Mouse (Mus musculus): ENCODE data around the gene Rgma. TPM values are rescaled to one million over a fixed set of nuclear protein-coding genes. Genes with fewer than 3 reads are reported as not detected.

Gene Rgma
- total and polyA plus RNA-seq, 3 experiments = 0.04 to 0.07 TPM; not detected in 1

- H3K27ac ChIP-seq (ENCODE audit: insufficient read depth, low read depth) = no peak overlapping the region
- H3K4me2 ChIP-seq (ENCODE audit: insufficient read depth, low read depth, poor library complexity, severe bottlenecking) = no peak overlapping the region
- H3K9me3 ChIP-seq (replicated peaks; ENCODE audit: low read length) = no peaks in the 10 kb centered on the region
- H3K36me3 ChIP-seq (replicated peaks in 1 of 2; ENCODE audit: control insufficient read depth in 1 of 2, insufficient read depth in 1 of 2, low read length in 1 of 2) = no peaks in the 10 kb centered on the region
- no peak overlapping the region for H3K4me3 ChIP-seq (replicated peaks in 1 of 3; ENCODE audit: low read depth in 2 of 3, low read length in 2 of 3, poor library complexity in 1 of 3)
- H3K4me1 ChIP-seq (ENCODE audit: control insufficient read depth in 1 of 2, insufficient read depth in 2 of 2) = peaks cover 8 to 10% of the 10 kb centered on the region in 2 experiments
- H3K79me2 ChIP-seq (replicated peaks; ENCODE audit: control insufficient read depth, extremely low read depth, insufficient read depth, poor library complexity, severe bottlenecking) = no peaks in the 10 kb centered on the region
- no peaks in the 10 kb centered on the region for H3K27me3 ChIP-seq (replicated peaks)
- dilution Hi-C loops (cut with MboI; ENCODE audit: extremely low pct_ligation_motif_present, extremely low pct_unique_long_range_greater_than_20kb, low sequenced_read_pairs) = no loop called here
- in situ Hi-C loops (cut with MboI; ENCODE audit: low pct_ligation_motif_present, low pct_unique_long_range_greater_than_20kb, low sequenced_read_pairs) = no loop called here
- TF ChIP-seq ZC3H11A (IDR thresholded peaks at IDR 0.05; ENCODE audit: low read depth, low read length) (no peak), MAFK (IDR thresholded peaks at IDR 0.05; ENCODE audit: insufficient replicate concordance, low read length) (no peak), ZNF384 (IDR thresholded peaks at IDR 0.05; ENCODE audit: low read depth, low read length) (no peak), PAX5 (IDR thresholded peaks at IDR 0.05; ENCODE audit: low read length) (no peak), HCFC1 (IDR thresholded peaks at IDR 0.05; ENCODE audit: low read depth, low read length) (no peak), TCF12 (IDR thresholded peaks at IDR 0.05; ENCODE audit: low read depth, low read length) (no peak)
- no peak overlapping the region for H3K9ac ChIP-seq (ENCODE audit: insufficient read depth, low read depth)
- DNase-seq (ENCODE audit: extremely low read depth) = no peak
Observed at GRCm38 (mm10) chr7:73333398-73333988, 41.8 kb upstream of the Rgma start.

GRCm38 (mm10) chr7:73334883-73335282 is 40.4 kb upstream of the Rgma start:
- Histone ChIP-seq H3K9ac (ENCODE audit: insufficient read depth, low read depth) (no peak overlapping the region), H3K27me3 (replicated peaks) (peaks cover 1% of the 10 kb centered on the region), H3K9me3 (replicated peaks; ENCODE audit: low read length) (no peaks in the 10 kb centered on the region), H3K27ac (ENCODE audit: insufficient read depth, low read depth) (no peak overlapping the region), H3K36me3 (replicated peaks in 1 of 2; ENCODE audit: control insufficient read depth in 1 of 2, insufficient read depth in 1 of 2, low read length in 1 of 2) (no peaks in the 10 kb centered on the region), H3K4me3 (replicated peaks in 1 of 3; ENCODE audit: low read depth in 2 of 3, low read length in 2 of 3, poor library complexity in 1 of 3) (no peak overlapping the region), H3K79me2 (replicated peaks; ENCODE audit: control insufficient read depth, extremely low read depth, insufficient read depth, poor library complexity, severe bottlenecking) (no peaks in the 10 kb centered on the region), H3K4me2 (ENCODE audit: insufficient read depth, low read depth, poor library complexity, severe bottlenecking) (no peak overlapping the region), H3K4me1 (ENCODE audit: control insufficient read depth in 1 of 2, insufficient read depth in 2 of 2) (peaks cover 5 to 10% of the 10 kb centered on the region in 2 experiments)
- no peak for DNase-seq (ENCODE audit: extremely low read depth)
- TF ChIP-seq KAT2A (IDR thresholded peaks at IDR 0.05; ENCODE audit: insufficient replicate concordance, low read length) = no peak
- in situ Hi-C loops (cut with MboI; ENCODE audit: low pct_ligation_motif_present, low pct_unique_long_range_greater_than_20kb, low sequenced_read_pairs) = no loop called here
- dilution Hi-C loops (cut with MboI; ENCODE audit: extremely low pct_ligation_motif_present, extremely low pct_unique_long_range_greater_than_20kb, low sequenced_read_pairs) = no loop called here

- Histone ChIP-seq H3K4me2 (ENCODE audit: insufficient read depth, low read depth, poor library complexity, severe bottlenecking) (no peak overlapping the region), H3K27me3 (replicated peaks) (peaks cover 2% of the 10 kb centered on the region), H3K36me3 (replicated peaks in 1 of 2; ENCODE audit: control insufficient read depth in 1 of 2, insufficient read depth in 1 of 2, low read length in 1 of 2) (no peaks in the 10 kb centered on the region), H3K9me3 (replicated peaks; ENCODE audit: low read length) (no peaks in the 10 kb centered on the region), H3K9ac (ENCODE audit: insufficient read depth, low read depth) (no peak overlapping the region), H3K79me2 (replicated peaks; ENCODE audit: control insufficient read depth, extremely low read depth, insufficient read depth, poor library complexity, severe bottlenecking) (no peaks in the 10 kb centered on the region), H3K27ac (ENCODE audit: insufficient read depth, low read depth) (no peak overlapping the region), H3K4me3 (replicated peaks in 1 of 3; ENCODE audit: low read depth in 2 of 3, low read length in 2 of 3, poor library complexity in 1 of 3) (no peak overlapping the region), H3K4me1 (ENCODE audit: control insufficient read depth in 1 of 2, insufficient read depth in 2 of 2) (peaks cover 5 to 9% of the 10 kb centered on the region in 2 experiments)
- dilution Hi-C loops (cut with MboI; ENCODE audit: extremely low pct_ligation_motif_present, extremely low pct_unique_long_range_greater_than_20kb, low sequenced_read_pairs) (no loop called here), in situ Hi-C loops (cut with MboI; ENCODE audit: low pct_ligation_motif_present, low pct_unique_long_range_greater_than_20kb, low sequenced_read_pairs) (no loop called here)
- TF ChIP-seq RCOR1 (conservative IDR thresholded peaks at IDR 0.05; ENCODE audit: low read depth, low read length) (no peak), BHLHE40 (IDR thresholded peaks at IDR 0.05; ENCODE audit: low read depth, low read length) (no peak), USF1 (IDR thresholded peaks at IDR 0.05; ENCODE audit: low read depth, low read length) (no peak), CTCF (conservative IDR thresholded peaks at IDR 0.05 in 1 of 2, IDR thresholded peaks at IDR 0.05 in 1 of 2; ENCODE audit: low read depth in 2 of 2, low read length in 2 of 2) (no peak), HCFC1 (IDR thresholded peaks at IDR 0.05; ENCODE audit: low read depth, low read length) (no peak)
- no peak for DNase-seq (ENCODE audit: extremely low read depth)
Observed at GRCm38 (mm10) chr7:73336380-73336779, 38.9 kb upstream of the Rgma start.
